Mouse (Mus musculus) layer of hippocampus, postnatal 36 days (tissue): Measurements from ENCODE around the gene Bpifb9b. TPM values are rescaled to one million over a fixed set of nuclear protein-coding genes. Genes with fewer than 3 reads are reported as not detected.
"Not testable (repeated sequence)": the region's sequence is repeated elsewhere in the genome, so short reads cannot be mapped to it uniquely, and the experiment has no call there.

Experiments used
- DNase-seq, 2 experiments: peaks; one replicate each; pipeline ENCODE4 v3.0.0; 2022
- total RNA-seq, 2 experiments: library from RNA; stranded (reverse); gene quantifications; 2 replicates each; pipeline ENCODE4 v1.2.3; 2021

Gene Bpifb9b
- total RNA-seq, result not detected

GRCm38 (mm10) chr2:154306927-154307326 lies at the start of gene Bpifb9b:
TSS of gene Bpifb9b (plus strand) at chr2:154307227.
- not testable (repeated sequence) for DNase-seq

- DNase-seq, result not testable (repeated sequence)
Observed at GRCm38 (mm10) chr2:154257554-154257953, 49.5 kb upstream of the Bpifb9b start, which contains the start of gene Bpifb9a. TSS of gene Bpifb9a (plus strand) at chr2:154257854.

- DNase-seq, result not testable (repeated sequence)
Observed at GRCm38 (mm10) chr2:154264397-154264796, 42.6 kb upstream of the Bpifb9b start.

- DNase-seq, result not testable (repeated sequence)
Observed at GRCm38 (mm10) chr2:154291866-154292265, 15.2 kb upstream of the Bpifb9b start.

- DNase-seq, result no peak
Observed at GRCm38 (mm10) chr2:154292833-154293232, 14.2 kb upstream of the Bpifb9b start.

GRCm38 (mm10) chr2:154294746-154295145 lies 12.3 kb upstream of the Bpifb9b start:
- peak in 1 of 2 experiments; percentile 19 for DNase-seq

- peak; percentile 25 to 35 for DNase-seq
Observed at GRCm38 (mm10) chr2:154300496-154300895, 6.5 kb upstream of the Bpifb9b start.

GRCm38 (mm10) chr2:154301763-154302162 lies 5.3 kb upstream of the Bpifb9b start:
- no peak for DNase-seq

- not testable (repeated sequence) for DNase-seq
Observed at GRCm38 (mm10) chr2:154304604-154305003, 2.4 kb upstream of the Bpifb9b start.

- not testable (repeated sequence) for DNase-seq
Observed at GRCm38 (mm10) chr2:154313771-154314170, 6.7 kb downstream of the Bpifb9b start.

GRCm38 (mm10) chr2:154326852-154327251 lies 19.8 kb downstream of the Bpifb9b start:
- DNase-seq, result no peak

GRCm38 (mm10) chr2:154335572-154335971 lies 28.5 kb downstream of the Bpifb9b start:
- DNase-seq, result no peak

- DNase-seq, result no peak
Observed at GRCm38 (mm10) chr2:154338161-154338560, 31.1 kb downstream of the Bpifb9b start.

GRCm38 (mm10) chr2:154339356-154339755 lies 32.3 kb downstream of the Bpifb9b start:
- DNase-seq, result no peak

GRCm38 (mm10) chr2:154348152-154348551 lies 41.1 kb downstream of the Bpifb9b start:
- DNase-seq, result no peak

GRCm38 (mm10) chr2:154354000-154354425 lies 47.0 kb downstream of the Bpifb9b start:
- DNase-seq, result not testable (repeated sequence)

- no peak for DNase-seq
Observed at GRCm38 (mm10) chr2:154367510-154367909, 60.5 kb downstream of the Bpifb9b start.

Other genes with a start within 250 kb of the Bpifb9b start
- not detected for gene Bpifa3, start 176.9 kb upstream of the Bpifb9b start, total RNA-seq
- gene Bpifa1, start 164.3 kb upstream of the Bpifb9b start, total RNA-seq, result not detected
- not detected for gene Bpifa5, start 144.6 kb upstream of the Bpifb9b start, total RNA-seq
- under 1 TPM in 1 of 2 experiments, not detected in 1; 0.12 TPM for gene Bpifb1, start 116.4 kb upstream of the Bpifb9b start, total RNA-seq
- not detected for gene Bpifb5, start 83.5 kb upstream of the Bpifb9b start, total RNA-seq
- gene Bpifb9a, start 49.4 kb upstream of the Bpifb9b start, total RNA-seq, result not detected
- gene Cdk5rap1, start 65.8 kb downstream of the Bpifb9b start, total RNA-seq, result 10 to 100 TPM; 12.7 to 16.7 TPM
- gene Snta1, start 100.9 kb downstream of the Bpifb9b start, total RNA-seq, result 10 to 100 TPM; 42.3 to 48.0 TPM
- gene Cbfa2t2, start 129.3 kb downstream of the Bpifb9b start, total RNA-seq, result 10 to 100 TPM; 49.7 to 57.7 TPM
- gene 1700003F12Rik, start 239.9 kb downstream of the Bpifb9b start, total RNA-seq, result under 1 TPM in 1 of 2 experiments, not detected in 1; 0.99 TPM
- gene Actl10, start 244.5 kb downstream of the Bpifb9b start, total RNA-seq, result not detected